Mouse (Mus musculus) monocyte, adult 2 months (primary cell): ENCODE data around the gene Xpo5.

Experiments used
- DNase-seq, 2 experiments: peaks; one replicate each; pipeline ENCODE4 v3.0.0; 2022; ENCODE audit warnings: low spot score in 2 of 2, low read depth in 1 of 2

Gene Xpo5

GRCm38 (mm10) chr17:46202421-46203071, at the start of gene Xpo5, which contains the start of gene Polh:
TSS of gene Xpo5 (plus strand) at chr17:46202782.
TSS of gene Polh (minus strand) at chr17:46202645.
- DNase-seq, result peak; percentile 79 to 90

- peak; percentile 64 to 75 for DNase-seq
Observed at GRCm38 (mm10) chr17:46152847-46153782, 49.5 kb upstream of the Xpo5 start, which contains the start of gene Mad2l1bp. TSS of gene Mad2l1bp (minus strand) at chr17:46153553.

GRCm38 (mm10) chr17:46154336-46154735, 48.2 kb upstream of the Xpo5 start:
- DNase-seq, result no peak

GRCm38 (mm10) chr17:46156680-46157079, 45.9 kb upstream of the Xpo5 start:
- no peak for DNase-seq

GRCm38 (mm10) chr17:46157131-46157530, 45.5 kb upstream of the Xpo5 start:
- no peak for DNase-seq

GRCm38 (mm10) chr17:46159236-46159635, 43.3 kb upstream of the Xpo5 start:
- DNase-seq, result no peak

- peak; percentile 83 to 88 for DNase-seq
Observed at GRCm38 (mm10) chr17:46160090-46160662, 42.4 kb upstream of the Xpo5 start.

GRCm38 (mm10) chr17:46160686-46161085, 41.9 kb upstream of the Xpo5 start, which contains the start of gene Gtpbp2:
TSS of gene Gtpbp2 (plus strand) at chr17:46161032.
- DNase-seq, result peak; percentile 89 to 90

GRCm38 (mm10) chr17:46161179-46161578, 41.4 kb upstream of the Xpo5 start:
- no peak for DNase-seq

- no peak for DNase-seq
Observed at GRCm38 (mm10) chr17:46161710-46162109, 40.9 kb upstream of the Xpo5 start.

- DNase-seq, result no peak
Observed at GRCm38 (mm10) chr17:46162551-46162950, 40.0 kb upstream of the Xpo5 start.

- peak in 1 of 2 experiments; percentile 49 for DNase-seq
Observed at GRCm38 (mm10) chr17:46162951-46163421, 39.6 kb upstream of the Xpo5 start.

GRCm38 (mm10) chr17:46164301-46164700, 38.3 kb upstream of the Xpo5 start:
- DNase-seq, result no peak

GRCm38 (mm10) chr17:46164791-46165190, 37.8 kb upstream of the Xpo5 start:
- DNase-seq, result no peak

GRCm38 (mm10) chr17:46165460-46165859, 37.1 kb upstream of the Xpo5 start:
- no peak for DNase-seq

GRCm38 (mm10) chr17:46166270-46166669, 36.3 kb upstream of the Xpo5 start:
- DNase-seq, result no peak

GRCm38 (mm10) chr17:46167014-46167413, 35.6 kb upstream of the Xpo5 start:
- no peak for DNase-seq

GRCm38 (mm10) chr17:46168318-46168717, 34.3 kb upstream of the Xpo5 start:
- DNase-seq, result no peak

- DNase-seq, result no peak
Observed at GRCm38 (mm10) chr17:46168768-46169167, 33.8 kb upstream of the Xpo5 start.

- DNase-seq, result no peak
Observed at GRCm38 (mm10) chr17:46170538-46170937, 32.0 kb upstream of the Xpo5 start.

- no peak for DNase-seq
Observed at GRCm38 (mm10) chr17:46182273-46182672, 20.3 kb upstream of the Xpo5 start.
